Mouse (Mus musculus): ENCODE data around the gene Nek10. TPM values are rescaled to one million over a fixed set of nuclear protein-coding genes. Genes with fewer than 3 reads are reported as not detected.

Gene Nek10
- polyA plus RNA-seq, 1 experiment from 2014 or later: 0.03 TPM

Other genes starting within 250 kb of the Nek10 start
- 31.7 and 33.5 TPM in 2 replicates for gene Slc4a7, start 101.1 kb upstream of the Nek10 start, polyA plus RNA-seq (2014; fragmentation: Nextera tagmentation; extraction: Ambion mirVana)